ENCODE assay signal across 8 mouse cellular contexts in genomic region chr10:41449684-41450083, GRCm38 (mm10). TPM values are rescaled to one million over a fixed set of nuclear protein-coding genes. Genes with fewer than 3 reads are reported as not detected.
A peak's percentile ranks its signal among the peaks of the same experiment; 100 is the strongest.
DNase-seq lines count a peak whose midpoint lies in the region; ATAC-seq and TF ChIP-seq lines count a peak whose summit lies in the region.

No protein-coding gene starts in this region.

- WGBS in heart, embryonic 10.5 days, result 21% methylated on average over 14 of the region's 14 CpGs
- 14% methylated on average over 14 of the region's 14 CpGs for WGBS in hindbrain, embryonic 13.5 days
- WGBS in liver, embryonic 14.5 days (ENCODE audit: insufficient replicate concordance), result 10% methylated on average over 14 of the region's 14 CpGs
- 11% methylated on average over 14 of the region's 14 CpGs for WGBS in neural tube, embryonic 13.5 days

- H3K4me3 ChIP-seq in heart, embryonic 10.5 days, result peak overlapping the region; percentile 84
- H3K4me3 ChIP-seq in CH12.LX (replicated peaks in 1 of 3; ENCODE audit: low read depth in 2 of 3, low read length in 2 of 3, poor library complexity in 1 of 3), result peak overlapping the region; percentile 85 to 90 (median 88)
- H3K4me3 ChIP-seq in hindbrain, embryonic 13.5 days, result peak overlapping the region; percentile 88
- H3K4me3 ChIP-seq in liver, embryonic 14.5 days (ENCODE audit: insufficient read depth in 1 of 2, low read depth in 2 of 2, low read length in 2 of 2), result peak overlapping the region; percentile 89 to 92
- peak overlapping the region; percentile 94 for H3K4me3 ChIP-seq in neural tube, embryonic 13.5 days

- peak overlapping the region; percentile 87 for H3K27ac ChIP-seq in heart, embryonic 10.5 days
- peak overlapping the region; percentile 29; the same call in 1 of the 2 replicates for H3K27ac ChIP-seq in CH12.LX (ENCODE audit: insufficient read depth, low read depth)
- H3K27ac ChIP-seq in hindbrain, embryonic 13.5 days, result peak overlapping the region; percentile 89
- H3K27ac ChIP-seq in liver, embryonic 14.5 days, result peak overlapping the region; percentile 71
- peak overlapping the region; percentile 89 for H3K27ac ChIP-seq in neural tube, embryonic 13.5 days (replicated peaks)

- TF ChIP-seq EP300 in CH12.LX (IDR thresholded peaks at IDR 0.05; ENCODE audit: low read length), result no peak
- no peak for TF ChIP-seq EP300 in liver, embryonic 14.5 days (IDR thresholded peaks at IDR 0.05; ENCODE audit: low read depth)

- H3K27me3 ChIP-seq in heart, embryonic 10.5 days (ENCODE audit: insufficient read depth, poor library complexity, severe bottlenecking), result no peaks in the 10 kb centered on the region
- no peaks in the 10 kb centered on the region for H3K27me3 ChIP-seq in CH12.LX (replicated peaks)
- H3K27me3 ChIP-seq in hindbrain, embryonic 13.5 days, result 0 out of 2 replicates have a peak, but pooled peaks cover 5% of the 10 kb centered on the region
- H3K27me3 ChIP-seq in liver, embryonic 14.5 days (ENCODE audit: control insufficient read depth, insufficient read depth, low read length), result no peaks in the 10 kb centered on the region
- no peaks in the 10 kb centered on the region for H3K27me3 ChIP-seq in neural tube, embryonic 13.5 days

- peak; percentile 22; the same call in 1 of the 2 replicates for ATAC-seq in common myeloid progenitor, adult 5-6 weeks (replicated peaks; ENCODE audit: low read depth, poor library complexity, severe bottlenecking)
- peak; percentile 80 for ATAC-seq in hindbrain, embryonic 13.5 days (ENCODE audit: low FRiP score)
- ATAC-seq in liver, embryonic 14.5 days (ENCODE audit: insufficient read depth), result peak; percentile 32; the same call in 1 of the 2 replicates
- ATAC-seq in neural tube, embryonic 13.5 days (ENCODE audit: low read depth), result peak; percentile 85

- peak overlapping the region; percentile 92 for H3K4me2 ChIP-seq in CH12.LX (ENCODE audit: insufficient read depth, low read depth, poor library complexity, severe bottlenecking)
- peak overlapping the region; percentile 79 for H3K4me2 ChIP-seq in hindbrain, embryonic 13.5 days
- H3K4me2 ChIP-seq in liver, embryonic 14.5 days (ENCODE audit: low read depth), result peak overlapping the region; percentile 80
- H3K4me2 ChIP-seq in neural tube, embryonic 13.5 days, result peak overlapping the region; percentile 78

- peaks cover 23% of the 10 kb centered on the region for H3K79me2 ChIP-seq in CH12.LX (replicated peaks; ENCODE audit: control insufficient read depth, extremely low read depth, insufficient read depth, poor library complexity, severe bottlenecking)

- H3K9ac ChIP-seq in CH12.LX (ENCODE audit: insufficient read depth, low read depth), result peak overlapping the region; percentile 95
- peak overlapping the region; percentile 89 for H3K9ac ChIP-seq in hindbrain, embryonic 13.5 days
- H3K9ac ChIP-seq in liver, embryonic 14.5 days (replicated peaks), result peak overlapping the region; percentile 95
- peak overlapping the region; percentile 85 for H3K9ac ChIP-seq in neural tube, embryonic 13.5 days

- H3K4me1 ChIP-seq in heart, embryonic 10.5 days, result peaks cover 16% of the 10 kb centered on the region
- peaks cover 14 to 35% of the 10 kb centered on the region in 2 experiments for H3K4me1 ChIP-seq in CH12.LX (ENCODE audit: control insufficient read depth in 1 of 2, insufficient read depth in 2 of 2)
- peaks cover 44% of the 10 kb centered on the region for H3K4me1 ChIP-seq in hindbrain, embryonic 13.5 days (replicated peaks)
- H3K4me1 ChIP-seq in liver, embryonic 14.5 days (replicated peaks; ENCODE audit: control insufficient read depth in 2 of 2, insufficient read depth in 2 of 2, low read length in 1 of 2), result peaks cover 8 to 18% of the 10 kb centered on the region in 2 experiments
- peaks cover 39% of the 10 kb centered on the region for H3K4me1 ChIP-seq in neural tube, embryonic 13.5 days (replicated peaks)

- peaks cover 18% of the 10 kb centered on the region for H3K36me3 ChIP-seq in heart, embryonic 10.5 days
- H3K36me3 ChIP-seq in CH12.LX (replicated peaks in 1 of 2; ENCODE audit: control insufficient read depth in 1 of 2, insufficient read depth in 1 of 2, low read length in 1 of 2), result peaks cover 16 to 32% of the 10 kb centered on the region in 2 experiments
- peaks cover 23% of the 10 kb centered on the region for H3K36me3 ChIP-seq in hindbrain, embryonic 13.5 days
- peaks cover 3% of the 10 kb centered on the region; the same call in 1 of the 2 replicates for H3K36me3 ChIP-seq in liver, embryonic 14.5 days (replicated peaks; ENCODE audit: control insufficient read depth, insufficient read depth, low read depth)
- peaks cover 28% of the 10 kb centered on the region for H3K36me3 ChIP-seq in neural tube, embryonic 13.5 days

- in situ Hi-C loops in CH12.LX (cut with MboI; ENCODE audit: low pct_ligation_motif_present, low pct_unique_long_range_greater_than_20kb, low sequenced_read_pairs), result loop anchor here (10.0 kb wide), 1 partner anchor 55 kb away; no protein-coding TSS in a partner anchor

- TF ChIP-seq RAD21 in CH12.LX (IDR thresholded peaks at IDR 0.05; ENCODE audit: low read depth, low read length), result no peak

- H3K9me3 ChIP-seq in heart, embryonic 10.5 days, result no peaks in the 10 kb centered on the region
- H3K9me3 ChIP-seq in CH12.LX (replicated peaks; ENCODE audit: low read length), result no peaks in the 10 kb centered on the region
- H3K9me3 ChIP-seq in hindbrain, embryonic 13.5 days, result no peaks in the 10 kb centered on the region
- H3K9me3 ChIP-seq in liver, embryonic 14.5 days (ENCODE audit: control insufficient read depth, low read length), result no peaks in the 10 kb centered on the region
- no peaks in the 10 kb centered on the region for H3K9me3 ChIP-seq in neural tube, embryonic 13.5 days

- dilution Hi-C loops in CH12.LX (cut with MboI; ENCODE audit: extremely low pct_ligation_motif_present, extremely low pct_unique_long_range_greater_than_20kb, low sequenced_read_pairs), result no loop called here

- DNase-seq in heart, embryonic 10.5 days (ENCODE audit: low spot score), result no peak
- DNase-seq in heart, adult 9 months (ENCODE audit: low spot score in 2 of 2), result no peak
- DNase-seq in CH12.LX (ENCODE audit: extremely low read depth), result peak; percentile 60
- DNase-seq in liver, embryonic 14.5 days (ENCODE audit: low read depth in 3 of 3, low spot score in 3 of 3), result no peak
- no peak for DNase-seq in MN1 (ENCODE audit: low spot score)

- no peak for TF ChIP-seq CTCF in CH12.LX (conservative IDR thresholded peaks at IDR 0.05 in 1 of 2, IDR thresholded peaks at IDR 0.05 in 1 of 2; ENCODE audit: low read depth in 2 of 2, low read length in 2 of 2)
- no peak for TF ChIP-seq CTCF in liver, embryonic 14.5 days (IDR thresholded peaks at IDR 0.05; ENCODE audit: low read depth)

- no peak for TF ChIP-seq POLR2A in CH12.LX (IDR thresholded peaks at IDR 0.05; ENCODE audit: low read depth, low read length)

TF ChIP-seq in CH12.LX, 34 proteins besides CTCF, POLR2A, EP300 and RAD21 (continues in another document):
- TF ChIP-seq E2F4 (IDR thresholded peaks at IDR 0.05; ENCODE audit: insufficient replicate concordance, low read depth, low read length) (no peak), NELFE (IDR thresholded peaks at IDR 0.05; ENCODE audit: low read depth, low read length) (no peak)

RNA-seq across cellular contexts. Expression of gene Zbtb24, which starts 0.5 kb away (rescaled TPM):
- 13.8 and 13.9 TPM in 2 replicates for polyA plus RNA-seq in heart, embryonic 10.5 days (2016; fragmentation: Nextera tagmentation; extraction: Ambion mirVana)
- total RNA-seq in CH12.LX (2012; rRNA removed) (11.4 and 11.7 TPM in 2 replicates), CH12.LX (2014; rRNA removed) (14.3 and 15.2 TPM in 2 replicates)
- 10.5 and 11.8 TPM in 2 replicates for polyA plus RNA-seq in CH12.LX (2012; ENCODE audit: insufficient read length, low read depth)
- total RNA-seq in common myeloid progenitor, adult 5-6 weeks (2017), result 18.0 and 21.2 TPM in 2 replicates
- polyA plus RNA-seq in hindbrain, embryonic 13.5 days (2015; fragmentation: Nextera tagmentation; extraction: Ambion mirVana), result 20.5 and 21.6 TPM in 2 replicates
- polyA plus RNA-seq in liver, embryonic 14.5 days (2012; rRNA removed), result 3.3 and 4.0 TPM in 2 replicates
- 4.1 and 4.2 TPM in 2 replicates for polyA plus RNA-seq in liver, embryonic 14.5 days (2014; fragmentation: Nextera tagmentation; extraction: Ambion mirVana)
- polyA plus RNA-seq in neural tube, embryonic 13.5 days (2015; fragmentation: Nextera tagmentation; extraction: Ambion mirVana), result 19.3 and 21.6 TPM in 2 replicates

RNA-seq across cellular contexts. Expression of gene Mical1, which starts 26.4 kb away (rescaled TPM):
- polyA plus RNA-seq in heart, embryonic 10.5 days (2016; fragmentation: Nextera tagmentation; extraction: Ambion mirVana), result 46.5 and 48.8 TPM in 2 replicates
- total RNA-seq in CH12.LX (2012; rRNA removed) (36.3 and 37.7 TPM in 2 replicates), CH12.LX (2014; rRNA removed) (22.5 and 23.0 TPM in 2 replicates)
- 67.4 and 70.2 TPM in 2 replicates for polyA plus RNA-seq in CH12.LX (2012; ENCODE audit: insufficient read length, low read depth)
- total RNA-seq in common myeloid progenitor, adult 5-6 weeks (2017), result 25.5 and 31.6 TPM in 2 replicates
- polyA plus RNA-seq in hindbrain, embryonic 13.5 days (2015; fragmentation: Nextera tagmentation; extraction: Ambion mirVana), result 27.9 and 29.6 TPM in 2 replicates
- 2.0 and 2.6 TPM in 2 replicates for polyA plus RNA-seq in liver, embryonic 14.5 days (2012; rRNA removed)
- polyA plus RNA-seq in liver, embryonic 14.5 days (2014; fragmentation: Nextera tagmentation; extraction: Ambion mirVana), result 2.8 TPM in 2 replicates
- polyA plus RNA-seq in neural tube, embryonic 13.5 days (2015; fragmentation: Nextera tagmentation; extraction: Ambion mirVana), result 35.3 and 36.0 TPM in 2 replicates

RNA-seq across cellular contexts. Expression of gene Smpd2, which starts 40.5 kb away (rescaled TPM):
- polyA plus RNA-seq in heart, embryonic 10.5 days (2016; fragmentation: Nextera tagmentation; extraction: Ambion mirVana), result 51.8 and 52.7 TPM in 2 replicates
- total RNA-seq in CH12.LX (2012; rRNA removed) (15.4 and 15.7 TPM in 2 replicates), CH12.LX (2014; rRNA removed) (8.9 and 11.0 TPM in 2 replicates)
- polyA plus RNA-seq in CH12.LX (2012; ENCODE audit: insufficient read length, low read depth), result 11.1 and 11.3 TPM in 2 replicates
- 12.9 and 15.4 TPM in 2 replicates for total RNA-seq in common myeloid progenitor, adult 5-6 weeks (2017)
- polyA plus RNA-seq in hindbrain, embryonic 13.5 days (2015; fragmentation: Nextera tagmentation; extraction: Ambion mirVana), result 31.6 and 39.4 TPM in 2 replicates
- 6.7 and 7.1 TPM in 2 replicates for polyA plus RNA-seq in liver, embryonic 14.5 days (2012; rRNA removed)
- 8.6 and 11.1 TPM in 2 replicates for polyA plus RNA-seq in liver, embryonic 14.5 days (2014; fragmentation: Nextera tagmentation; extraction: Ambion mirVana)
- 28.4 and 33.8 TPM in 2 replicates for polyA plus RNA-seq in neural tube, embryonic 13.5 days (2015; fragmentation: Nextera tagmentation; extraction: Ambion mirVana)

RNA-seq across cellular contexts. Expression of gene Ppil6, which starts 40.6 kb away (rescaled TPM):
- polyA plus RNA-seq in heart, embryonic 10.5 days (2016; fragmentation: Nextera tagmentation; extraction: Ambion mirVana), result 0.95 and 1.3 TPM in 2 replicates
- total RNA-seq in CH12.LX (2012; rRNA removed) (not detected in 2 replicates), CH12.LX (2014; rRNA removed) (not detected in 2 replicates)
- not detected in 2 replicates for polyA plus RNA-seq in CH12.LX (2012; ENCODE audit: insufficient read length, low read depth)
- total RNA-seq in common myeloid progenitor, adult 5-6 weeks (2017), result 1.0 TPM in 1 of 2 replicates, not detected in the other
- polyA plus RNA-seq in hindbrain, embryonic 13.5 days (2015; fragmentation: Nextera tagmentation; extraction: Ambion mirVana), result 2.7 and 4.6 TPM in 2 replicates
- polyA plus RNA-seq in liver, embryonic 14.5 days (2012; rRNA removed), result not detected in 2 replicates
- not detected in 2 replicates for polyA plus RNA-seq in liver, embryonic 14.5 days (2014; fragmentation: Nextera tagmentation; extraction: Ambion mirVana)
- polyA plus RNA-seq in neural tube, embryonic 13.5 days (2015; fragmentation: Nextera tagmentation; extraction: Ambion mirVana), result 1.9 and 2.3 TPM in 2 replicates

Comparison
In these comparisons a context has a peak if more than half of its experiments do, and no peak if none do; other contexts are left out.
1. H3K27ac ChIP-seq: peak in every context shown above with its lines; median percentile 89 in hindbrain, embryonic 13.5 days; 89 in neural tube, embryonic 13.5 days; 87 in heart, embryonic 10.5 days; 71 in liver, embryonic 14.5 days; 29 in CH12.LX.
2. ATAC-seq: peak in every context shown above with its lines; median percentile 85 in neural tube, embryonic 13.5 days; 80 in hindbrain, embryonic 13.5 days; 32 in liver, embryonic 14.5 days; 22 in common myeloid progenitor, adult 5-6 weeks.